Mouse (Mus musculus) forebrain, embryonic 10.5 days (tissue): ENCODE data around the gene Zswim8. TPM values are rescaled to one million over a fixed set of nuclear protein-coding genes. Genes with fewer than 3 reads are reported as not detected.
"Not testable (repeated sequence)": the region's sequence is repeated elsewhere in the genome, so short reads cannot be mapped to it uniquely, and the experiment has no call there.

Experiments used
- DNase-seq: peaks from one replicate; pipeline ENCODE4 v3.0.0-alpha.2; 2017; ENCODE audit warnings: low spot score; ENCODE audit errors: extremely low spot score
- H3K27ac ChIP-seq: fragments of 300-500 bp; sonication (generic); 2 replicates; pipeline ENCODE4 v1.5.1; 2016; ENCODE audit warnings: mild to moderate bottlenecking
- H3K27me3 ChIP-seq: fragments of 300-500 bp; sonication (generic); 2 replicates; pipeline ENCODE4 v1.6.1; 2016; ENCODE audit warnings: mild to moderate bottlenecking; ENCODE audit not compliant: poor library complexity, severe bottlenecking
- H3K36me3 ChIP-seq: fragments of 300-500 bp; sonication (generic); replicated peaks from 2 replicates; pipeline ENCODE4 v1.6.1; 2016; ENCODE audit warnings: mild to moderate bottlenecking, moderate library complexity
- H3K4me1 ChIP-seq: fragments of 300-500 bp; sonication (generic); 2 replicates; pipeline ENCODE4 v1.6.1; 2016
- H3K4me3 ChIP-seq: fragments of 300-500 bp; sonication (generic); 2 replicates; pipeline ENCODE4 v1.5.1; 2016; ENCODE audit warnings: mild to moderate bottlenecking, moderate library complexity
- H3K9me3 ChIP-seq: fragments of 300-500 bp; sonication (generic); 2 replicates; pipeline ENCODE4 v1.6.1; 2016; ENCODE audit warnings: mild to moderate bottlenecking, moderate library complexity
- WGBS: fragments of 180-500 bp; shearing (Covaris S2); methylation state at CpG from one replicate; pipeline ENCODE4 v1.1.7; 2016; 5-methylcytosine and 5-hydroxymethylcytosine counted together
- polyA plus RNA-seq: library from polyadenylated mRNA; unstranded; fragments of >200 nt; fragmentation: Nextera tagmentation; extraction: Ambion mirVana; gene quantifications from 2 replicates; pipeline ENCODE4 v1.2.1, GENCODE M21; 2016

Zswim8 gene
- polyA plus RNA-seq, 1 experiment from 2014 or later = 28.9 TPM

- peaks cover 53% of the 10 kb centered on the region for H3K36me3 ChIP-seq
- H3K4me3 ChIP-seq = peak overlapping the region; percentile 95; the same call in 1 of the 2 replicates
- DNase-seq = no peak
- H3K27me3 ChIP-seq = no peaks in the 10 kb centered on the region
- peaks cover 65% of the 10 kb centered on the region for H3K4me1 ChIP-seq
- H3K27ac ChIP-seq = no peak overlapping the region
- 28% methylated on average over 1 of the region's 1 CpGs for WGBS
- H3K9me3 ChIP-seq = no peaks in the 10 kb centered on the region
These were observed 10.4 kb upstream of the Zswim8 start for GRCm38 (mm10) chr14:20696986-20697385.

- no peak for DNase-seq
- Histone ChIP-seq H3K9me3 (no peaks in the 10 kb centered on the region), H3K4me1 (peaks cover 70% of the 10 kb centered on the region), H3K27me3 (no peaks in the 10 kb centered on the region), H3K27ac (no peak overlapping the region), H3K36me3 (peaks cover 38% of the 10 kb centered on the region), H3K4me3 (no peak overlapping the region)
- WGBS = 94% methylated on average over 2 of the region's 2 CpGs
These were observed 8.8 kb upstream of the Zswim8 start for GRCm38 (mm10) chr14:20698515-20698914.

GRCm38 (mm10) chr14:20700362-20700761 is 7.0 kb upstream of the Zswim8 start:
- Histone ChIP-seq H3K4me3 (no peak overlapping the region), H3K36me3 (peaks cover 42% of the 10 kb centered on the region)

DNA sequence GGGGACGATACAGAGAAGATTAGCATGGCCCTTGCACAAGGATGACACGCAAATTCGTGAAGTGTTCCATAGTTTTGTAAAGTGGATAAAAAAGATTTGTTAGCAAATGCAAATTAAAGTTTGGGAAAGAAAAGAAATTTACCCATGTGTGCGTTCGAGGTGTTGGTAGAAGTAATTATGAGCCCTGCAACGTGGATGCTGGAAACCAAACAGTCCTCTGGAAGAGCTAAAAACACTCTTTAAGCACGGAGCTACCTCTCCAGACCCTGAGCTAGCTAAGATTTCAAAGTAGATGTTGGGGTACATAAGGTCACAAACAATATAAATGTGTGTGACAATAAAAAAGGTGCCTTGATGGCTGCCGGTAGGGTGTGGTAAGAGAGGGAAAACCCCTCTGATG is 5.8 kb upstream of the Zswim8 start:
- Histone ChIP-seq H3K4me3 (peak overlapping the region; percentile 84), H3K27me3 (no peaks in the 10 kb centered on the region), H3K9me3 (no peaks in the 10 kb centered on the region), H3K4me1 (peaks cover 51% of the 10 kb centered on the region), H3K36me3 (peaks cover 46% of the 10 kb centered on the region), H3K27ac (no peak overlapping the region)
- 89% methylated on average over 8 of the region's 8 CpGs for WGBS
- DNase-seq = no peak

More at GRCm38 (mm10) chr14:20700362-20700761, 7.0 kb upstream of the Zswim8 start:
- H3K27ac ChIP-seq = no peak overlapping the region
- peaks cover 63% of the 10 kb centered on the region for H3K4me1 ChIP-seq
- no peaks in the 10 kb centered on the region for H3K9me3 ChIP-seq
- WGBS = 89% methylated on average over 3 of the region's 3 CpGs
- H3K27me3 ChIP-seq = no peaks in the 10 kb centered on the region
- no peak for DNase-seq

- Histone ChIP-seq H3K27ac (peak overlapping the region; percentile 97), H3K4me1 (peaks cover 49% of the 10 kb centered on the region), H3K36me3 (peaks cover 46% of the 10 kb centered on the region), H3K9me3 (no peaks in the 10 kb centered on the region), H3K27me3 (no peaks in the 10 kb centered on the region), H3K4me3 (peak overlapping the region; percentile 84)
- WGBS = 18% methylated on average over 15 of the region's 15 CpGs
- DNase-seq = no peak
These were observed 5.1 kb upstream of the Zswim8 start for GRCm38 (mm10) chr14:20702096-20702740.

GRCm38 (mm10) chr14:20702741-20703381 is 4.5 kb upstream of the Zswim8 start, which contains the start of gene Chchd1:
TSS of gene Chchd1 (plus strand) at chr14:20703006.
- Histone ChIP-seq H3K36me3 (peaks cover 43% of the 10 kb centered on the region), H3K27me3 (no peaks in the 10 kb centered on the region), H3K9me3 (no peaks in the 10 kb centered on the region), H3K4me3 (peak within 1 kb of the TSS; percentile 84), H3K4me1 (peaks cover 43% of the 10 kb centered on the region), H3K27ac (peak within 1 kb of the TSS; percentile 97)
- WGBS = under 1% methylated on average over 61 of the region's 61 CpGs
- peak; percentile 93 for DNase-seq

- 12% methylated on average over 8 of the region's 8 CpGs for WGBS
- DNase-seq, H3K27me3 ChIP-seq, H3K9me3 ChIP-seq: not testable (repeated sequence)
- Histone ChIP-seq H3K36me3 (peaks cover 37% of the 10 kb centered on the region), H3K4me3 (peak overlapping the region; percentile 84), H3K27ac (peak overlapping the region; percentile 97), H3K4me1 (peaks cover 43% of the 10 kb centered on the region)
These were observed 3.9 kb upstream of the Zswim8 start for GRCm38 (mm10) chr14:20703461-20703860.

DNA sequence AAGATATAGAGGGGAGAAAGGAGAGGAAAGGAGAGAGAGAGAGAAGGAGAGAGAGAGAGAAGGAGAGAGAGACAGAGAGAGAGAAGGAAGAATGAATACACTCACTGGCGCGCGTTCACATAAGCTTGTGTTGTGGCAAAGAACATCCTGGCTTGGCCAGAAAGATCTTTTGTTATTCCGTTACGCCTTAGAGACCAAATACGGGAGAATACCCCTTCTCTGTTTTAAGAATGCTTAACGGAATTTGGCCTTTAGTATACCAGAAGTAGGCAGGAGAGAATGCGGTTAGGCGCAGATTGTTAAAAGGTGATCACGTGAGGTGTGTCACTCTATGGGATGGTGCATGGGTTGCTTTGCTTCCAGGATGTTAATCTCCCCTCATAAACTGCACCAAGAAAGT is 887 bp downstream of the Zswim8 start:
- no peak for DNase-seq
- peak overlapping the region; percentile 100 for H3K4me3 ChIP-seq
- H3K9me3 ChIP-seq = no peaks in the 10 kb centered on the region
- peak overlapping the region; percentile 94 for H3K27ac ChIP-seq
- peaks cover 53% of the 10 kb centered on the region for H3K36me3 ChIP-seq
- WGBS = 14% methylated on average over 10 of the region's 10 CpGs
- no peaks in the 10 kb centered on the region for H3K27me3 ChIP-seq
- peaks cover 36% of the 10 kb centered on the region for H3K4me1 ChIP-seq

DNA sequence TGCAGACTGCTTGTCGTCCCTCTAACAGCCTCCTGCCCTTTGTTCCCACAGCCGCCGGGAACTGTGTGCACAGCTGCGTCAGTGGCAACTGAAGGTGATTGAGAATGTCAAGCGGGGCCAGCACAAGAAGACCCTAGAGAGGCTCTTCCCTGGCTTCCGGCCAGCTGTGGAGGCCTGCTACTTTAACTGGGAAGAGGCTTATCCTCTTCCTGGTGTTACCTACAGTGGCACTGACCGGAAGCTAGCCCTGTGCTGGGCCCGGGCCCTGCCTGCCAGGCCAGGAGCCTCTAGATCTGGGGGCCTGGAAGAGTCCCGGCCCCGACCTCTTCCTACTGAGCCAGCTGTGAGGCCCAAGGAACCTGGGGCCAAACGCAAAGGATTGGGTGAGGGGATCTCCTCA is 6.5 kb downstream of the Zswim8 start:
- 86% methylated on average over 11 of the region's 11 CpGs for WGBS
- DNase-seq = no peak
- no peak overlapping the region for H3K27ac ChIP-seq
- H3K4me3 ChIP-seq = no peak overlapping the region
- H3K4me1 ChIP-seq = peaks cover 11% of the 10 kb centered on the region
- H3K27me3 ChIP-seq = no peaks in the 10 kb centered on the region
- peaks cover 91% of the 10 kb centered on the region for H3K36me3 ChIP-seq
- H3K9me3 ChIP-seq = no peaks in the 10 kb centered on the region

DNA sequence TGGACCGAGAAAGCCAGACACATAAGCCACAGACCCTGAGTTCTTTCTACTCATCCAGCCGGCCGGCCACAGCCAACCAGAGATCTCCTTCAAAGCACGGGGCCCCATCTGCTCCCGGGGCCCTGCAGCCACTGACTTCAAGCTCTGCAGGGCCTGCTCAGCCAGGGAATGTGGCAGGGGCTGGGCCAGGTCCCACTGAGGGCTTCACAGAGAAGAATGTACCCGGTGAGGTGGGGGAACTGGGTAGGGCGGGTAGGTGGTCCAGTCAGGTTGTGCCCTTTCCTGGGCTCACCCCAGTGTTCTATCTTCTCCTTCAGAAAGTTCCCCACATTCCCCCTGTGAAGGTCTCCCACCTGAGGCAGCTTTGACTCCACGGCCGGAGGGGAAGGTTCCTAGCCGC is 11.1 kb downstream of the Zswim8 start:
- H3K27me3 ChIP-seq = no peaks in the 10 kb centered on the region
- no peaks in the 10 kb centered on the region for H3K9me3 ChIP-seq
- no peak overlapping the region for H3K27ac ChIP-seq
- H3K4me1 ChIP-seq = no peaks in the 10 kb centered on the region
- WGBS = 92% methylated on average over 10 of the region's 10 CpGs
- no peak for DNase-seq
- no peak overlapping the region for H3K4me3 ChIP-seq
- H3K36me3 ChIP-seq = peaks cover 100% of the 10 kb centered on the region

DNA sequence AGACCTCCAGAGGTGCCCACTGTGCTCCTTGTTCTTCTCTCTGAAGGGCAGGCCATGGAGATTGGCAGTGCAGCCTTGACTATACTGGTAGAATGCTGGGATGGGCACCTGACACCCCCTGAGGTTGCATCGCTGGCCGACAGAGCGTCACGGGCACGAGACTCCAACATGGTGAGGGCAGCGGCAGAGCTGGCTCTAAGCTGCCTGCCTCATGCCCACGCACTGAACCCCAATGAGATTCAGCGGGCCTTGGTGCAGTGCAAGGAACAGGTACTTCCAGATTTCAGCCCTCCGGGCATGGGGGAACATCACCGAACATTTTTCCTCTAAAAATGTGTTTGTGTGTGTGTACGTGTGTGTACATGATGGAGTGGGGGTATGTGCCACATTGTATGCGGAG is 12.4 kb downstream of the Zswim8 start:
- Histone ChIP-seq H3K27me3 (no peaks in the 10 kb centered on the region), H3K9me3 (no peaks in the 10 kb centered on the region), H3K4me3 (no peak overlapping the region), H3K27ac (no peak overlapping the region), H3K36me3 (peaks cover 100% of the 10 kb centered on the region), H3K4me1 (no peaks in the 10 kb centered on the region)
- 95% methylated on average over 12 of the region's 12 CpGs for WGBS
- DNase-seq = no peak

DNA sequence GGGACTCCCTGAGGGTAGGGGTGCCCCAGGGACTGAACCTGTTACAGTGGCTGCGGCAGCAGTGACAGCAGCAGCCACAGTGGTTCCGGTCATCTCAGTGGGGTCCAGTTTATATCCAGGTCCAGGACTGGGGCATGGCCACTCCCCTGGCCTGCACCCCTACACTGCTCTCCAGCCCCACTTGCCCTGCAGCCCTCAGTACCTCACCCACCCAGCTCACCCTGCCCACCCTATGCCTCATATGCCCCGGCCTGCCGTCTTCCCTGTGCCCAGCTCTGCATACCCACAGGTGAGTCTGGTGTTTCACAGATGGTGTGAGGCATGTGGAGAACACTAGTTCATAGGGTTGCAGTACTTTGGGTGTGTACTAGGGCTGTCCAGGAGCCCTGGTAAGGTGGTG is 14.0 kb downstream of the Zswim8 start:
- WGBS = 93% methylated on average over 4 of the region's 4 CpGs
- peaks cover 99% of the 10 kb centered on the region for H3K36me3 ChIP-seq
- H3K27me3 ChIP-seq = no peaks in the 10 kb centered on the region
- H3K9me3 ChIP-seq = no peaks in the 10 kb centered on the region
- no peak for DNase-seq
- no peak overlapping the region for H3K4me3 ChIP-seq
- no peaks in the 10 kb centered on the region for H3K4me1 ChIP-seq
- no peak overlapping the region for H3K27ac ChIP-seq

GRCm38 (mm10) chr14:20723006-20723405 is 15.7 kb downstream of the Zswim8 start:
- DNase-seq = no peak
- no peaks in the 10 kb centered on the region for H3K9me3 ChIP-seq
- 96% methylated on average over 12 of the region's 12 CpGs for WGBS
- H3K4me1 ChIP-seq = no peaks in the 10 kb centered on the region
- no peaks in the 10 kb centered on the region for H3K27me3 ChIP-seq
- H3K36me3 ChIP-seq = peaks cover 99% of the 10 kb centered on the region
- H3K4me3 ChIP-seq = no peak overlapping the region
- H3K27ac ChIP-seq = no peak overlapping the region
